Mouse (Mus musculus): Measurements from ENCODE around the gene Fus. TPM values are rescaled to one million over a fixed set of nuclear protein-coding genes. Genes with fewer than 3 reads are reported as not detected.

Gene Fus
- polyA plus RNA-seq, 1 experiment from 2014 or later, result 452 TPM

DNA sequence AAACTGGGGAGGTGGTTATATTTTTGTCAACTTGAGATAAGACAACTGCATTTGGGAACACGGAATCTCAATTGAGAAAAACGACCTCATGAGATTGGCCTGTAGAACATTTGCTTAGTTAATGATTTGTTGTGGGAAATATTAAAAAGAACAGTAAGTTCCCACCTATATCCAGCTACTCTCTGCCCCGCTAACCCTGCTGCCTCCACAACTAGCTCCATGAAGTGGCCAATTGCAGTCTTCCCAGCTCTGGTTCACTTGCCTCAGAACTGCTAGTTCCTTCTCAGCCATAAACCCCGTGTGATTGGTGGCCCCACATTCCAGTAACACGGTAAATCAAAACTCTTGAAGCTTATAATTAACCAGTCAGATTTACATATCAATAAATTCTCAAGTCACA lies 7.9 kb upstream of the Fus start:
- no peak overlapping the region for H3K9ac ChIP-seq (replicated peaks)
- 70% methylated on average over 5 of the region's 5 CpGs for WGBS
- H3K27ac ChIP-seq, result no peak overlapping the region
- no peak overlapping the region for H3K4me2 ChIP-seq (replicated peaks)
- ATAC-seq, result no peak
- no peaks in the 10 kb centered on the region for H3K27me3 ChIP-seq
- no peak overlapping the region for H3K4me3 ChIP-seq (replicated peaks)
- no peaks in the 10 kb centered on the region for H3K9me3 ChIP-seq
- H3K4me1 ChIP-seq (replicated peaks), result no peaks in the 10 kb centered on the region
- H3K36me3 ChIP-seq, result no peaks in the 10 kb centered on the region

DNA sequence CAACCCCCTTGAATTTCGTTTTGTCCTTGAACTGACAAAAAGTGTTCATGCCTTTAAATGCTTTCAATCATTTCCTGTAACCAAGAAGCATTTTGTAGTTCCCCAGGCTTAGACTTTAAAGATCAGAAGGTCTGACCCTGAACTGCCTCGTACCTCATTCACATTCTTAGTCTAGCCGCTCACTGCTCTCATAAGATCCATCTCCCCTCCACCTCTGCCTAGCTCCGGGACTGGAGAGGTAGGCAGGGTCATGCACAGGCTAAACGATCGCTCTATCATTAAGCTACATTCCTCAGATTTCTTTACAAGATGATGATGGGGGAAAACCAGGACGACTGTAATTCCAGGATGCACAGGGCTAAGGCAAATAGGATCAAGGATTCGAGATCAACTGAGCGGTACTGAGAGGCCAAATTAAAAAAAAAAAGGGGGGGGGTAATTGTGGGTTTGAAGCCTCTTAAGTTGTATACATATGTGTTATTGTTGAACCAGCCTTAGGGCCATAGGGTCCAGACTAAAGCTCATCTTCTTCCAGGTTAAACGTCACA lies 812 bp upstream of the Fus start:
- H3K36me3 ChIP-seq, result peaks cover 19% of the 10 kb centered on the region
- peak overlapping the region; percentile 68 for H3K4me2 ChIP-seq (replicated peaks)
- peak overlapping the region; percentile 97 for H3K27ac ChIP-seq
- WGBS, result 10% methylated on average over 10 of the region's 10 CpGs
- H3K9me3 ChIP-seq, result no peaks in the 10 kb centered on the region
- peak overlapping the region; percentile 93 for H3K9ac ChIP-seq (replicated peaks)
- peaks cover 29% of the 10 kb centered on the region for H3K4me1 ChIP-seq (replicated peaks)
- ATAC-seq, result peak; percentile 2; the same call in 1 of the 2 replicates
- peak overlapping the region; percentile 95 for H3K4me3 ChIP-seq (replicated peaks)
- H3K27me3 ChIP-seq, result no peaks in the 10 kb centered on the region

DNA sequence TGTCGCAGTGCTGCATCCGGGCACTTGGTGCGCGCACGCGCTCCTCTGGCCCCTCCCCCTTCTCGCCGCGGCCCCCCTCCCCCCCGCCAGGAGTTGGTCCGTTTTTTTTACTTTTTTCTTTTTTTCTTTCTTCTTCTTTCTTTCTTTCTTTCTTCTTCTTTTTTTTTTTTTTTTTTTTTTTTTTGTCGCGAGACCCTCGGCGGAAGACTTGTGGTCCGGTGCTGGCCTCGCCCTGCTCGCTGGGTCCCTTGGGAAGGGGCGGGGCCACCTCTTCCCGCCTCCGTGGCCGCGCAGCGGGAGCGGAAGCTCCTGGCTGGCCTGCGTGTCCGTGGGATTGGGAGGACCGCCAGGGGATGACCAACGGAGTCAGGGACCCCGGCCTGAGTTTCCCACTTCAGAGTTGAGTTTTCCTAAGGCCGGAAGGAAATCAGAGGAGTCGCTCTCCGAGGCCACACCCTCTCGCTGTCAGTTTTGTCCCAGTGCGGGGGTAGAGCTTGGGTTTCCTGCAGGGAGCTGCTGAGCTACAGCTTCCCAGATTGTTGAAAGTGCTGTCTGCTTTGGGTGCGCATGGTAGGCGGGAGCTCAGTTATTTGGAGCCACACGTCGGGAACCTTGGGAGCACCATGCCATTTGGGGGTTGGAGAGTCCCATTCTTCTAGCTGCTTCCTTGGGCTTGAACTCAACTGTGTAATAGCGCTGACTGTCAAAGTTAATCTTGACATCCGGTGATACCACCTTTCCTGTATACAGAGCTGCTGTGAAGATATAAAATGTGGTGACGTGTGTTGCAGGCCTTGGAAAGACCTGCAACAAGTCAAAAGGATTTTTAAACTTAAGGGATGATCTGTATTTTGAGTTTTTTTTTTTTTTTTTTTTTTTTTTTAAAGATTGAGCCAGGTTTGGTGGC lies 918 bp downstream of the Fus start:
- Histone ChIP-seq H3K9ac (replicated peaks) (peak overlapping the region; percentile 93), H3K9me3 (no peaks in the 10 kb centered on the region), H3K4me1 (replicated peaks) (peaks cover 29% of the 10 kb centered on the region), H3K36me3 (peaks cover 36% of the 10 kb centered on the region), H3K27me3 (no peaks in the 10 kb centered on the region), H3K27ac (peak overlapping the region; percentile 97), H3K4me3 (replicated peaks) (peak overlapping the region; percentile 95), H3K4me2 (replicated peaks) (peak overlapping the region; percentile 89)
- ATAC-seq, result peak; percentile 53; the same call in 1 of the 2 replicates
- under 1% methylated on average over 38 of the region's 42 CpGs for WGBS

DNA sequence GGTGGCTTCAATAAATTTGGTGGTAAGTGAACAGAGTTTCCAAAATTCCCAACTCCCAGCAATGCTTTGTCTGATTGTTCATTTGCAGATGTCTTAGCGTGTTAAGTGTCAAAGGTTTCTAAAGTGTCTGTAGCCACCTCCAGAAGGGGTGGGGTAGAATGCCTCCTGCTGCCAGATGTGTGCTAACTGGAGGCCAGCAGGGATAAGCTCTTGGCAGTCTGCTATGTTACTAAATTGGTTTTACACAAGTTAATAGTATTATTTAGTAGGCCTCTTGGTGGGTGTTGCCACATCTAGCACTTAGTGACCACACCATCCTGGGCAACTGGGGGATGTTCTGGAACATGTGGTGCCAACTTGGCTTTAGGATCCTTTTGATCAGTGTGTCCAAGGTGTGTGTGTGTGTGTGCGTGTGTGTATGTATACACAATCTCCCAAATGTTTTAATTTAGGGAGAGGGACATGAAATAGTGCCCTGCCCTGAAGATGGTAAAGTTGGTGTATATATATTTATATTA lies 7.2 kb downstream of the Fus start:
- WGBS, result 85% methylated on average over 2 of the region's 2 CpGs
- Histone ChIP-seq H3K27me3 (no peaks in the 10 kb centered on the region), H3K36me3 (peaks cover 95% of the 10 kb centered on the region), H3K9me3 (no peaks in the 10 kb centered on the region), H3K4me2 (replicated peaks) (no peak overlapping the region), H3K4me1 (replicated peaks) (peaks cover 11% of the 10 kb centered on the region), H3K27ac (no peak overlapping the region), H3K9ac (replicated peaks) (no peak overlapping the region), H3K4me3 (replicated peaks) (no peak overlapping the region)
- ATAC-seq, result no peak

DNA sequence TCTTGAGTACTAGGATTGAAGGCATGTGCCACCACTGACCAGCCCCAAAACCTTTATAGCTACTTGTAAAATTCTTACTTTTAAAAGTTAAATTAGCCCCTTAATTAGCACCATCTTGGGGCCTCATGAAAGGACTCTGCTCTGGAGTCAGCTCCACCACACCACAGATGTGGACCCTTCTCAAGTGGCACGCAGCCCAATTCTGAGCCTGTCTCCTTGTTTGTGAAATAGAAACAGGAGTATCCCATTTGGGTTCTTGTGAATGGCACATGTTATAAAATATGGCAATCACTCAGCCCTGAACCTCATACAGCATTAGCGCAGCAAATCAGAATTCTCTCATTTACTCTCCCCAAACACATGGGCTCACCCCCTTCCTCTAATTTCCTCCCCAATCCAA lies 11.6 kb downstream of the Fus start:
- Histone ChIP-seq H3K27ac (no peak overlapping the region), H3K36me3 (peaks cover 97% of the 10 kb centered on the region)
- WGBS, result 99% methylated on average over 2 of the region's 2 CpGs

DNA sequence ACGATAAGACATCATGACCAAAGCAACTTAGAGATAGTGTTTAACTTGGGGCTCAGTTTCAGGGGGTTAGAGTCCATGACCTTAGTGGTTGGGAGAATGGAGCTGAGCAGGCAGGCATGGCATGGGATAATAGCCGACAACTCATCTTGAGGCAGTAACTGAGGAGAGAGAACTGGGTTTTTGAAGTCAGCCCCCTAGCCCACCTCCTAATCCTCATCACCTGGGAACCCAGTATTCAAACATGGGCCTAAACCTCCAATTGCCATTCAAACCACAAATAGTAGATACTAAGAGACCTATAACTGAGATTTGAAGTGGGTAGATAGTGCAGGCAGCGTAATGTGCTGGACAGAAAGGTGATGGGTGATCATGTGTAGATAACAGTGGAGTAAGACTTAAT lies 13.3 kb downstream of the Fus start:
- peaks cover 96% of the 10 kb centered on the region for H3K36me3 ChIP-seq
- H3K27ac ChIP-seq, result no peak overlapping the region
- 94% methylated on average over 3 of the region's 3 CpGs for WGBS
- no peaks in the 10 kb centered on the region for H3K9me3 ChIP-seq
- H3K4me1 ChIP-seq (replicated peaks), result no peaks in the 10 kb centered on the region
- no peak overlapping the region for H3K4me3 ChIP-seq (replicated peaks)
- H3K27me3 ChIP-seq, result no peaks in the 10 kb centered on the region
- H3K4me2 ChIP-seq (replicated peaks), result no peak overlapping the region
- no peak for ATAC-seq
- H3K9ac ChIP-seq (replicated peaks), result no peak overlapping the region

More for the DNA sequence above, 11.6 kb downstream of the Fus start:
- H3K4me1 ChIP-seq (replicated peaks), result no peaks in the 10 kb centered on the region
- ATAC-seq, result no peak
- H3K4me3 ChIP-seq (replicated peaks), result no peak overlapping the region
- H3K4me2 ChIP-seq (replicated peaks), result no peak overlapping the region
- no peaks in the 10 kb centered on the region for H3K9me3 ChIP-seq
- H3K9ac ChIP-seq (replicated peaks), result no peak overlapping the region
- H3K27me3 ChIP-seq, result no peaks in the 10 kb centered on the region

DNA sequence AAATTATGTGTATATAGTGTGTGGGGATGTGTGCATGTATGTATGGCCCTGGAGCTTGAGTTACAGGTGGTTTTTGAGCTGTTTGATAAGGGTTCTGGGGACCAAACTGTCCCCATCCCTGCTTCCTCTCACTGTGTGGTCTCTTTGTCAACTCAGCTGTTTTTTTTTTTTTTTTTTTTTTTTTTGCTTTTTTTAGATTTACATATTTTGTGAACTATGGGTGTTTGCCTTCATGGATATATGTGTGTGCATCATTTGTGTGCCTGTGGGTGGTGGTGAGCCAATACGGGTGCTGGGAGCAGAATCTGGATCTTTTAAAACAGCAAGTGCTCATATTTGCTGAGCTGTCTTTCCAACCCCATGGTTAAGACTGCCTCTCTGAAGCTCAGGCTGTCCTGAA lies 21.6 kb downstream of the Fus start:
- H3K27ac ChIP-seq, result no peak overlapping the region
- WGBS, result 90% methylated on average over 1 of the region's 1 CpGs
- no peaks in the 10 kb centered on the region for H3K4me1 ChIP-seq (replicated peaks)
- no peaks in the 10 kb centered on the region for H3K9me3 ChIP-seq
- ATAC-seq, result no peak
- no peak overlapping the region for H3K4me3 ChIP-seq (replicated peaks)
- no peak overlapping the region for H3K4me2 ChIP-seq (replicated peaks)
- peaks cover 58% of the 10 kb centered on the region for H3K36me3 ChIP-seq
- no peak overlapping the region for H3K9ac ChIP-seq (replicated peaks)
- H3K27me3 ChIP-seq, result no peaks in the 10 kb centered on the region

DNA sequence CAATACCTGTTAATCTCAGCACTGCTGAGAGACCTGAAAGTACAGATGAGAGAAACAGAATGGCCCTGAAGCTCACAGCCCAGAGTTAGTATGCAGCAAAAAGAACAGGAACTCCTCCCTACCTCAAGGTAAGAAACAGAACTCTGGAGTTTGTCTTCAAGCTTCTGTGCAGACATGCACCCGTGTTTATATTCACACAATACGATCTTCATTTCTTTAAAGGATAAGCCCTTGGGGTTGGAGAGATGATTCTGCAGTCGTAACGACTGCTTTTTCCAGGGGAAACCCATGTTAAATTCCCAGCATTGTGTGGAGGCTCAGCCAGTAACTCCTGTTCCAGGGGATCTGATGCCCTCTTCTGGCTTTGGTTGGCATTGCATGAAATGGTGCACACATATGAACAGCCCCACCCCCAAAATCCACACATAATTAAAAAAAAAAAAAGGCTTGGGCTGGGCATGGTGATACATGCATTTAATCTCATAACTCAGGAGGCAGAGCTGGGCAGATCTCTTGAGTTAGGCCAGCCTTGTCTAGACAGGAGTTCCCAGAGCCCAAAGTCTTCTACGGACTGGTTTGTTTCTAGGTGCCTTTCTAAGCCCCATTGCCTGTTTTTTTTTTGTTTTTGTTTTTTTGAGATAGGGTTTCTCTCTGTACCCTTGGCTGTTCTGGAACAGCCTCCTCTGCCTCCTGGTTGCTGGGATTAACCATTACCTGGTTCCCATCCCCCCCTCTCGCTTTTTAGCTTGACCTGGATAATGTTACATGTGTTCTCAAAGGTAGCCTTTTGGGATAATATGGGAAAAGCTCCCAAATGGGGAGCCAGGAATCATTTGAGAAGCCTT lies 24.6 kb downstream of the Fus start:
- no peaks in the 10 kb centered on the region for H3K27me3 ChIP-seq
- peaks cover 30% of the 10 kb centered on the region for H3K36me3 ChIP-seq
- no peaks in the 10 kb centered on the region for H3K4me1 ChIP-seq (replicated peaks)
- no peak overlapping the region for H3K4me3 ChIP-seq (replicated peaks)
- ATAC-seq, result peak; percentile 56
- H3K4me2 ChIP-seq (replicated peaks), result no peak overlapping the region
- no peak overlapping the region for H3K9ac ChIP-seq (replicated peaks)
- peak overlapping the region; percentile 40 for H3K27ac ChIP-seq
- WGBS, result 51% methylated on average over 6 of the region's 6 CpGs
- H3K9me3 ChIP-seq, result no peaks in the 10 kb centered on the region

DNA sequence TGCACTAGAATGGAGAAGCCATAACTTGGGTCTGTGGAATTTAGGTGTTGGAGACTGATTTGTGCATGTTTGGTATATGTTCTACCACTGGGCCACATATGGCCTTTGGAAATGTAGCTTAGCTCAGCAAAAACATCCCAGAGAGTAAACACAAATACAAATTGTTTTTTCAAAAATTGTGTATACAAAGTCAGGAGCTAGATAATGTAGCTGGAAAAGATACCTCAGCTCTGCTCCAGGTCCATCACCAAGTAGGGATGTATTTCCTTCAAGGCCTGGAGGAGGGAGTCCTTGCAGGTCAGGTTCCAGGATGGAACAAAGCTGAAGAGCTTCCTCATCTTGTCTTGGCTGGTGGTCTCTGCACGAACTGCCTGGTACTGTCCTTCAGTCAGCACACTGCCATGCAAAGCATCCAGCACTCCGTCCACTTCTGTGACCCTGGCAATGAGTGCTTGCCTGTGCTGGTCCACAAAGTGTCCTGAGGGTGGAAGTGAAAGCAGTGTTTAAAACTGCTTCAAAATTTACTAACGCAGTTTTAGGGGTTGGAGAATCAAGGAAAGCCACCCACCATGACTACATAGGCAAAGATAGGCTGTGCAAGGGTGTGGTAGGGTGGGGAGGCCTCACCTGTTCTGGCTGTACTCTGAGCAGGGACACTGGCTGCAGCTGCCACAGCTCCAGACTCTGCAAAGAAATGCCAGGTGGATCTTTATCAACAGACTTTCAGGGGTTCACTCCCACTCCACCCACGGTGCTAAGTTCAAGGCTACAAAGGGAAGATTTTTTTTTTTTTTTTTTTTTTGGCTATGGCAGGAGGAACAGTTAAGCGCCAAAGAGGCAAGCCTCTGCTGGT lies 25.5 kb downstream of the Fus start:
- Histone ChIP-seq H3K27me3 (no peaks in the 10 kb centered on the region), H3K4me3 (replicated peaks) (no peak overlapping the region), H3K4me2 (replicated peaks) (peak overlapping the region; percentile 26), H3K9me3 (no peaks in the 10 kb centered on the region), H3K4me1 (replicated peaks) (no peaks in the 10 kb centered on the region), H3K9ac (replicated peaks) (no peak overlapping the region), H3K36me3 (peaks cover 22% of the 10 kb centered on the region), H3K27ac (no peak overlapping the region)
- no peak for ATAC-seq
- 46% methylated on average over 5 of the region's 5 CpGs for WGBS

DNA sequence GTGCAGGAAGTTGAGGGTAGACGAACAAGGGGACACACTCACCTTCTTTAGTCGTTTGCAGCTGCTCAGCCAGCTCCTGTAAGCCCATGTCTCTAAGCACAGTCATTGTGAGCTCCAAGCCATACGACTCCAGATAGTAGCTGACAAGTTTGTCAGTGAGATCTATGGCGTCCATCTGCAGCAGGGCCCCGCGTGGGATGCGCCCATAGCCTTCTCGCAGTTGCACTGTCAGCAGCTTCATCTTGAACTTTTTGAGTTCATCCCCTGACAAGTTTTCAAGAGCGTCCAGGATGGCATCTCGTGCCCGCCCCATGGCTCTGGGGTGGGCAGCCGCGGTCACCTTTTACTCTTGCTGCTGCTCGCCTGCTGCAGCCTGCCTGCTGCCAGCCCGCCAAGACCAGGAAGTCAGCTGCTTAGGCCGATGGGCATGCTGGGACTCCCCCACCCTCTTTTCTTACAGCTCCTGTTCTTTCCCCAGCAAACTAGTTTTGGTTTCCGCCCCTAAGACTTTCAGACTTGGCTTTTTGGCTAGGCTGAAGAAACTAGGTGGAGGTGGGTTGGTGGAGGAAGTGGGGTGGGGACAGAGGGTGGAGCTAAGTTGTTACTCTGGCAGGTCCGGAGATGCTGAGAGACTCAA lies 26.2 kb downstream of the Fus start, which contains the start of gene Pycard:
Pycard (minus strand) TSS at position 527 of the 637 bp plus-strand sequence.
- no peak within 1 kb of the TSS; the same call in 1 of the 2 replicates for H3K9ac ChIP-seq (replicated peaks)
- no peaks in the 10 kb centered on the region for H3K4me1 ChIP-seq (replicated peaks)
- H3K9me3 ChIP-seq, result no peaks in the 10 kb centered on the region
- peak within 1 kb of the TSS; percentile 26 for H3K4me2 ChIP-seq (replicated peaks)
- 17% methylated on average over 18 of the region's 18 CpGs for WGBS
- H3K27me3 ChIP-seq, result no peaks in the 10 kb centered on the region
- ATAC-seq, result no peak
- 0 out of 2 replicates have a peak within 1 kb of the TSS, but pooled peaks have one; percentile 2 for H3K4me3 ChIP-seq (replicated peaks)
- H3K27ac ChIP-seq, result no peak within 1 kb of the TSS
- peaks cover 14% of the 10 kb centered on the region for H3K36me3 ChIP-seq

DNA sequence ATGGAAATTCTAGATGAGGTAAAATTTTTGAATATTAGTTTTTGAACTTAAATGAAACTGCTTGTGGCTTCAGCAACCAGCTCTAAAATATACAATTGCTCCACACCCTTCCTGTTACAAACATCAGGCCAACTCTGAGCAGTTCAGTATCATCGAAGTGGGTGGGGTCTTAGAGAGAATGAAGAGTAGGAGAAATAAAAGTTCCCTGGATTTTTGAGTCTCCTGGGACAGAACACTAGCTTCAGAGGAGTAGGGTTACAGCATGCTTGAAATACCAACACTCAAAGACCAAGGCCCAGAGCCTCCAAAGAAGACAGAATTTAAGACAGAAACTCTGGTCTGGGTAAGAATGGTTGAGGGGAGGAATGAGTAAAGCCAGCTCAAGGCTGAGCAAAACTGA lies 32.2 kb downstream of the Fus start:
- no peaks in the 10 kb centered on the region for H3K9me3 ChIP-seq
- ATAC-seq, result no peak

More for the DNA sequence above, 32.2 kb downstream of the Fus start:
- Histone ChIP-seq H3K9ac (replicated peaks) (no peak overlapping the region), H3K36me3 (no peaks in the 10 kb centered on the region), H3K27ac (no peak overlapping the region), H3K4me1 (replicated peaks) (peaks cover 2% of the 10 kb centered on the region), H3K4me3 (replicated peaks) (no peak overlapping the region), H3K4me2 (replicated peaks) (no peak overlapping the region), H3K27me3 (peaks cover 4% of the 10 kb centered on the region; the same call in 1 of the 2 replicates)
- WGBS, result 89% methylated on average over 1 of the region's 1 CpGs
